Mouse (Mus musculus): ENCODE measurements at regions not wholly inside any gene's neighbourhood (a gene's known extent, or its start where the extent isn't known, plus 50 kb on each side); places are given as distances from the start of the nearest gene placed in this dataset.

GRCm38 (mm10) chr9:61557025-61557424, 184.9 kb downstream of the Tle3 start:
- DNase-seq: no peak

- no peak for DNase-seq
Measured at GRCm38 (mm10) chr9:61555173-61555572, 183.0 kb downstream of the Tle3 start.

GRCm38 (mm10) chr9:61554611-61555010, 182.4 kb downstream of the Tle3 start:
- no peak for DNase-seq

GRCm38 (mm10) chr9:61553626-61554025, 181.5 kb downstream of the Tle3 start:
- DNase-seq: no peak

DNA sequence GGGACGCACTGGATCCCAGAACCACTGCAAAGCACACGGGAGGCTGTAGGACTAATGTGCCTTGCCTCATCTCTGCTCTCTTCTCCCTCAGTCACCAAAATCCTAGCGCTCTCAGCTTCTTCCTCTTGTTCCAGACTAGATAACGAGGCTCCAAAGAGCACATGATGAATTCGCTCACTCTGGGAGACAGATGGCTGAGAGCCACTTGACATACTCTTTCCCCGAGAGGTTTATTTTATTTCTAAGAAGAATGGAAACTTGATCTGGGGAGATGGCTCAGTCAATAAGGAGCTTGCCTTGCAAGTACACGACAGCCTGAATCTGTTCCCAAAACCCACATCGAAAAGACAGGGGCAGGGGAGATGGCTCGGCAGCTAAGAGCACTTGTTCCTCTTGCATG, 179.2 kb downstream of the Tle3 start:
- no peak for DNase-seq

DNA sequence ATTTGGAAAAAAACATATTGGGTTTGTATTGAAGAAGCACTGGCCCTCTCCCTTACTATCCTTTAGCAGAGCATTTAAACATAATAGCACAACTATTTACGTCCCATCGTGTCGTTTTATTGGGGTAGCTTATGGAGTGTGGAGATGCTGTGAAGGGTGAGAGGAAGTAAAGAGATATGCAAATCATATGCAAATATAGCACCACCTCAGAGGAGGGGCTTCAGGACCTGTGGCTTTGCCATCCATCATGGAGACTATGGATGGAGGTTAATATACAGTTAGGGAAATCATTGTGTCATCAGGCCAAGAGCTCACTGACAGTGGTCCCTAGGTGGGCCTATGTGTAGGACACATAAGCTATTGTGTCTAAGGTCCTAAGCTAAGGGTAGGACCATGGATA, 178.2 kb downstream of the Tle3 start:
- no peak for DNase-seq

- DNase-seq: no peak
Measured at GRCm38 (mm10) chr9:61549692-61550241, 177.6 kb downstream of the Tle3 start.

- DNase-seq: peak; percentile 11 to 15
Measured at GRCm38 (mm10) chr9:61537316-61538189, 165.4 kb downstream of the Tle3 start.

- no peak for DNase-seq
Measured at GRCm38 (mm10) chr9:61533237-61533636, 161.1 kb downstream of the Tle3 start.

DNA sequence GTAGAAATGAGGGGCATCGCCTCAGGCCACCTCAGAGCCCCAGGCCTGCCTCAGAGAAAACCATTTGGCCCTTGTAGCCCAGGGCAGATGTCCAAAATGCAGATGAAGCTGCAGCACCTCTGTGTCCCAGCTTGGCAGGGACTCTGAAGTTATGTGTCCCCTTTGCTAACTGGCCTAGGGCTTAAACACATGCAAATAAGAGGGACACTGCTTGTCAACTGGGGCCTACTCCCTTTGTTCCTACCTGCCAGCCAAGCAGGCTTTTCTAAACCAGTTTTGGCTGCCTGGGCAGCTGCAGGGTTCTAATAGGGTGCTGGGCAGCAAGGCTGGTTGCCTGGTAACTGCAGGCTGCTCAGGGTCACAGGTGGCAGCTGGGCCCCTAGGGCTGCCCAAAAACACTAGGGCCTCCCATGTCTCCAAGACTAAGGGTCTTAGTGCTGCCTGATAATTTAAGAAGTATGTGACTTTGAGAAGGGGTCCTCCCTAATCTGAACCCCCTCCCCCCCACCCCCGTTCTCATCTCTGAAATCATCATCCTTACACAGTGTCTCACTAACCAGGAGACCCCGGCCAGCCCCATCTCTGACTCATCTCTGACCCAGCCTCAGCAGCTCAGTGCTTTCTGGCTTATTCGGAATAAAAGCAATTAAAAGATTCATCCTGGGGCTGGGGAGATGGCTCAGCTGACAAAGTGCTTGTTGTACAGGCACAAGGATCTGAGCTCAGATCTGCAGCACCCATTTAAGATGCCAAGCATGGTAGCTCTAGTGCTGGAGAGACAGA, 158.3 kb downstream of the Tle3 start:
- DNase-seq: peak; percentile 14 to 49

- DNase-seq: no peak
Measured at GRCm38 (mm10) chr9:61528286-61528865, 156.2 kb downstream of the Tle3 start.

DNA sequence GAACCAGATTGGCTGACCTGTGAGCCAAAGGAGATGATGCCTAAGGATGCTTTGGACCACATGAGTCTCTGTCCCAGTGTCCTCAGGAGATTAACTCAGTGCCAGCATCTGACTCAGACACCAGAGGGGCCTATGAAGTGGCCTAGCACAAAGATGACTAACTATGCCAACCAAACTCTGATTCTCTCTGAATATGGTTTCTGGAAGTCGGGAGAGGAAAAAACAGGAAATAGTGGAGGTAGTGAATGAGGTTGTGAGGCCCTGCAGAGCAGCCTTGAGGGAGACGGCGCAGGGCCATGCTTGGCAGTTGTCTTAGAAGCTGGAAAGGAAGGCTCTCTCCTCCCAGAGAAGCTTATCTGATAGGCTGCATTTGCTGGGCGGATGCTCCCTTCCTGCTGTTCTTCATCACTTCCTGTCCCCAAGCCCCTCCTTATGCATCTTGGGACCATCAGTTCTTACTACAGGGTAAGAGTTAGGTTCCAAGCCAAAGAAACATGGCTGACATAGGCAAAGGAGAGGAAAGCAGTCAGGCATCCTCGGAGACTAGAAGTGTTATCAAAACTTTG, 155.4 kb downstream of the Tle3 start:
- DNase-seq: no peak

DNA sequence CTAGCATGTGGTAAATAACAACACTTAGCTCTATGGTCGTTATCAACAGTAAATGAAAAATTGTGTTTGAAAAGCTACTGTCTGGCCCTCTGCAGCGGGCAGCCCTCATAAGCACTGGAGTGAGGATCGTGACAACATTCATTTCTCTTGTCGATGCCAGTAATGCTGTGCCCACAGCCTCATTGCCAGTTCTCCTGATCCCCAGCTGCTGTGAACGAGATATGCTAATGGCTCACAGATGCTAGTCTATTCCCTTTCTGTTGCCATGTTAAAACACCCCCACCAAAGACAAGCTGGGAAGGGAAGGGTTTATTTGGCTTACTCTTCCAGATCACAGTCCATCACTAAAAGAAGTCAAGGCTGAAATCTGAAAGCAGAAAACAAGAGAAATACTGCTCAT, 148.0 kb downstream of the Tle3 start:
- DNase-seq: no peak

- no peak for DNase-seq
Measured at GRCm38 (mm10) chr9:61517906-61518305, 145.7 kb downstream of the Tle3 start.

- peak in 1 of 2 experiments; percentile 31 for DNase-seq
Measured at GRCm38 (mm10) chr9:61511436-61511835, 139.3 kb downstream of the Tle3 start.

- DNase-seq: peak; percentile 11 to 22
Measured at GRCm38 (mm10) chr9:61510217-61510893, 138.2 kb downstream of the Tle3 start.

- peak; percentile 15 to 28 for DNase-seq
Measured at GRCm38 (mm10) chr9:61509591-61510191, 137.5 kb downstream of the Tle3 start.

- DNase-seq: no peak
Measured at GRCm38 (mm10) chr9:61509091-61509490, 136.9 kb downstream of the Tle3 start.

DNA sequence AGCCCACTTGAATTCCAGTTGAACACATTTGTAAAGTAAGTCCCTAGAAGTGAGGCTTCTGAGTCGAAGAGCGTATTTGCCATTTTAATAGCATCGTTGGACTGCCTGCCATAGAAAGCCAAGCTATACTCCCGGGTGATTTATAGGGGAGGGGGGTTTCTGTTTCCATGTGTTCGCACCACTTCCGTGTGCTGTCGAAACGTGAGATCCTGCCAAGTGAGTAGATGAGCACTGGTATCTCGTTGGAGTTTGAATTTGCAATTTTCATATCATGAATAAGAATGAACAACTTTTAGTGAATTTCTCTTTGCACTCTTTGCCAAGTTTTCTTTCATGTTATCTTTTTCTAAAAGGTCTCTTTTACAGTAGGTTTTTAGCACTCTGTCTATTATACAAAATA, 128.7 kb downstream of the Tle3 start:
- DNase-seq: no peak

- DNase-seq: no peak
Measured at GRCm38 (mm10) chr9:61492896-61493295, 120.7 kb downstream of the Tle3 start.

DNA sequence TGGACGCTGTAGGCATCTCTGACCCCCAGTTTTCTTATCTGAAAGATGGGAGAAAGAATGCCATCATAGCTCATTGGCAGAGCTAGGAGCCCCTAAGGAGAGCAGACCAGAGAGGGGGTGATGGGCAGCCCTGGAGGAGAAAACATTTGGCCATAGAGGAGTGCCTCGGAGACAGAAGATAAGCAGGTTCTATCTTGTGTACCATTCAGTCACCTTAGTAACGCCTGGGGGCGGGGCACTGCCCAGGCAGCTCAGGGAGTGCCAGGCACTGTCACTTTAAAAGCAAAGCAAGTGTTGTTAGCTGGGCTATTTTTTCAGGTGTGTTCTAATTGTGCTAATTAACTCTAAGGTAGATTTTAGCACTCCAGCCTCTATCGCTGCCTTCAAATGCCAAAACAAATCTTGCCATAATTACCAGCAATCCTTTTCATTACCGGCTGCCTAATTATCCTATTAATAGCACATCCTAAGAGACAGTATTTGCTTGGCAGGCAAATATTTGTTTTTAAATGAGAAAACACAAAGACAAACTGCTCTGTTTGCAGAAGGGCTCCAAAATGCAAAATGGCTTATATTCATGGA, 119.1 kb downstream of the Tle3 start:
- no peak for DNase-seq
